Mouse (Mus musculus): ENCODE results near the gene Prkrip1. TPM values are rescaled to one million over a fixed set of nuclear protein-coding genes. Genes with fewer than 3 reads are reported as not detected.
"Not testable (repeated sequence)": the region's sequence is repeated elsewhere in the genome, so short reads cannot be mapped to it uniquely, and the experiment has no call there.

Prkrip1 gene
- polyA plus RNA-seq, 1 experiment from 2014 or later, result 30.6 TPM

DNA sequence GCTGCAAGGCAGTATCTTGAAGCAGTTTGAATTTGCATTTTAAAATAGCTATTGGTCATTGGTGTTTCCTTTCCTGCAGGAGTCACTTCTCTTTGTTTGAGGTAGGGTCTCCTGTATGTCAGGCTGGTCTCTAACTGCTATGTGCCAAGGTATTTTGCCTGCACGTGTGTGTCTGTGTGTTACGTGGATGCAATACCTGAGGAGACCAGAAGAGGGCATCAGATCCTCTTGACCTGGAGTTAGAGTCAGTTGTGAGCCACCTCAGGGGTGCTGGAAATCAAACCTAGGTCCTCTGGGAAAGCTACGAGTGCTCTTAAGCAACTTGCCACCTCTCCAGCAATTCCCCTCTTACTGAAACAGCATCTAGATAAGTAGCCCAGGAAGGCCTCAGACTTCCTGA lies 16.4 kb upstream of the Prkrip1 start:
- ATAC-seq (ENCODE audit: low FRiP score, low TSS enrichment), result no peak
- WGBS, result 90% methylated on average over 3 of the region's 3 CpGs
- H3K27ac ChIP-seq (replicated peaks), result no peak overlapping the region
- TF ChIP-seq CTCF (IDR thresholded peaks at IDR 0.05; ENCODE audit: low read depth) (peak; percentile 45), EP300 (optimal IDR thresholded peaks at IDR 0.05) (no peak)
- H3K9me3 ChIP-seq (ENCODE audit: control insufficient read depth, low read length), result no peaks in the 10 kb centered on the region
- H3K36me3 ChIP-seq (ENCODE audit: control insufficient read depth, insufficient read depth, low read length), result no peaks in the 10 kb centered on the region
- no peak overlapping the region for H3K9ac ChIP-seq (ENCODE audit: low read length)
- no peaks in the 10 kb centered on the region for H3K4me1 ChIP-seq (replicated peaks; ENCODE audit: control insufficient read depth, insufficient read depth)
- H3K4me2 ChIP-seq (replicated peaks; ENCODE audit: low read depth), result no peak overlapping the region
- DNase-seq (ENCODE audit: low spot score), result no peak
- H3K4me3 ChIP-seq (ENCODE audit: low read depth, low read length), result no peak overlapping the region
- no peaks in the 10 kb centered on the region for H3K27me3 ChIP-seq (ENCODE audit: control insufficient read depth, insufficient read depth, low read length)

GRCm38 (mm10) chr5:136213716-136214115 lies 15.0 kb upstream of the Prkrip1 start:
- ATAC-seq (ENCODE audit: low FRiP score, low TSS enrichment) (no peak), DNase-seq (ENCODE audit: low spot score) (no peak)
- H3K27ac ChIP-seq (replicated peaks), result no peak overlapping the region
- no peaks in the 10 kb centered on the region for H3K4me1 ChIP-seq (replicated peaks; ENCODE audit: control insufficient read depth, insufficient read depth)
- no peak for TF ChIP-seq EP300 (optimal IDR thresholded peaks at IDR 0.05)
- no peaks in the 10 kb centered on the region for H3K36me3 ChIP-seq (ENCODE audit: control insufficient read depth, insufficient read depth, low read length)
- no peaks in the 10 kb centered on the region for H3K27me3 ChIP-seq (ENCODE audit: control insufficient read depth, insufficient read depth, low read length)
- no peak overlapping the region for H3K9ac ChIP-seq (ENCODE audit: low read length)
- no peaks in the 10 kb centered on the region for H3K9me3 ChIP-seq (ENCODE audit: control insufficient read depth, low read length)
- H3K4me3 ChIP-seq (ENCODE audit: low read depth, low read length), result no peak overlapping the region
- no peak overlapping the region for H3K4me2 ChIP-seq (replicated peaks; ENCODE audit: low read depth)
- 69% methylated on average over 5 of the region's 5 CpGs for WGBS

- Histone ChIP-seq H3K4me2 (replicated peaks; ENCODE audit: low read depth) (no peak overlapping the region), H3K36me3 (ENCODE audit: control insufficient read depth, insufficient read depth, low read length) (no peaks in the 10 kb centered on the region), H3K27ac (replicated peaks) (no peak overlapping the region), H3K27me3 (ENCODE audit: control insufficient read depth, insufficient read depth, low read length) (no peaks in the 10 kb centered on the region), H3K9ac (ENCODE audit: low read length) (no peak overlapping the region), H3K4me1 (replicated peaks; ENCODE audit: control insufficient read depth, insufficient read depth) (no peaks in the 10 kb centered on the region), H3K9me3 (ENCODE audit: control insufficient read depth, low read length) (no peaks in the 10 kb centered on the region), H3K4me3 (ENCODE audit: low read depth, low read length) (no peak overlapping the region)
- ATAC-seq (ENCODE audit: low FRiP score, low TSS enrichment) (no peak), DNase-seq (ENCODE audit: low spot score) (no peak)
- 86% methylated on average over 11 of the region's 11 CpGs for WGBS
- TF ChIP-seq CTCF (IDR thresholded peaks at IDR 0.05; ENCODE audit: low read depth) (no peak), EP300 (optimal IDR thresholded peaks at IDR 0.05) (no peak)
These were observed 14.0 kb upstream of the Prkrip1 start for GRCm38 (mm10) chr5:136212716-136213115.

- ATAC-seq (ENCODE audit: low FRiP score, low TSS enrichment); DNase-seq (ENCODE audit: low spot score); H3K4me2 ChIP-seq (replicated peaks; ENCODE audit: low read depth); H3K4me1 ChIP-seq (replicated peaks; ENCODE audit: control insufficient read depth, insufficient read depth); H3K36me3 ChIP-seq (ENCODE audit: control insufficient read depth, insufficient read depth, low read length); H3K4me3 ChIP-seq (ENCODE audit: low read depth, low read length); H3K9me3 ChIP-seq (ENCODE audit: control insufficient read depth, low read length); H3K27ac ChIP-seq (replicated peaks); H3K27me3 ChIP-seq (ENCODE audit: control insufficient read depth, insufficient read depth, low read length); H3K9ac ChIP-seq (ENCODE audit: low read length): not testable (repeated sequence)
- 93% methylated on average over 14 of the region's 14 CpGs for WGBS
These were observed 12.8 kb upstream of the Prkrip1 start for GRCm38 (mm10) chr5:136211341-136212102.

- Histone ChIP-seq H3K4me2 (replicated peaks; ENCODE audit: low read depth) (no peak overlapping the region), H3K27me3 (ENCODE audit: control insufficient read depth, insufficient read depth, low read length) (no peaks in the 10 kb centered on the region), H3K9ac (ENCODE audit: low read length) (no peak overlapping the region), H3K9me3 (ENCODE audit: control insufficient read depth, low read length) (no peaks in the 10 kb centered on the region), H3K4me1 (replicated peaks; ENCODE audit: control insufficient read depth, insufficient read depth) (no peaks in the 10 kb centered on the region), H3K27ac (replicated peaks) (no peak overlapping the region), H3K36me3 (ENCODE audit: control insufficient read depth, insufficient read depth, low read length) (no peaks in the 10 kb centered on the region), H3K4me3 (ENCODE audit: low read depth, low read length) (no peak overlapping the region)
- ATAC-seq (ENCODE audit: low FRiP score, low TSS enrichment) (no peak), DNase-seq (ENCODE audit: low spot score) (no peak)
- no peak for TF ChIP-seq EP300 (optimal IDR thresholded peaks at IDR 0.05)
- no peak for TF ChIP-seq CTCF (IDR thresholded peaks at IDR 0.05; ENCODE audit: low read depth)
- 68% methylated on average over 5 of the region's 5 CpGs for WGBS
These were observed 11.8 kb upstream of the Prkrip1 start for GRCm38 (mm10) chr5:136210549-136210948.

DNA sequence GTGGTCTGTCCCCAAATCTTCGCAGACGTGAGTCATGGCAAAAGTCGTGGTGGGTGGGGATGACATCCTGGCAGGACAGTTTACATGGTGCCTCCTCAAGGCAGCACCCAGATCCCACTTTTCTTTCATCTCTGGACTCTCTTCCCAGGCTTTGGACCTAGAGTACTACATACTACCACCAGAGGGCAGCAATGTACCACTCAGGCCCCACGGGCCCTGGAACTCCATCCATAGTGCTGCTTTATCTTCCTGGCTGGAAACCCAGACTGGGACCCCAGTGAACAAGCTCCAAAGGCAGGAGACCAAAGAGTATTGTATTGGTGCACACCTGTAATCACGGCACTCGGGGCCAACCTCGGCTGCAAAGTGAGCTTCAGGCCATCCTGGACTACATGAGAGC lies 3.1 kb upstream of the Prkrip1 start:
- Histone ChIP-seq H3K4me1 (replicated peaks; ENCODE audit: control insufficient read depth, insufficient read depth) (no peaks in the 10 kb centered on the region), H3K9me3 (ENCODE audit: control insufficient read depth, low read length) (no peaks in the 10 kb centered on the region), H3K27ac (replicated peaks) (no peak overlapping the region), H3K27me3 (ENCODE audit: control insufficient read depth, insufficient read depth, low read length) (no peaks in the 10 kb centered on the region), H3K9ac (ENCODE audit: low read length) (no peak overlapping the region), H3K4me2 (replicated peaks; ENCODE audit: low read depth) (no peak overlapping the region), H3K4me3 (ENCODE audit: low read depth, low read length) (no peak overlapping the region), H3K36me3 (ENCODE audit: control insufficient read depth, insufficient read depth, low read length) (peaks cover 2% of the 10 kb centered on the region; the same call in 1 of the 2 replicates)
- 33% methylated on average over 7 of the region's 7 CpGs for WGBS
- TF ChIP-seq CTCF (IDR thresholded peaks at IDR 0.05; ENCODE audit: low read depth), result peak; percentile 96
- TF ChIP-seq EP300 (optimal IDR thresholded peaks at IDR 0.05), result no peak
- DNase-seq (ENCODE audit: low spot score) (peak; percentile 57), ATAC-seq (ENCODE audit: low FRiP score, low TSS enrichment) (peak; percentile 60; the same call in 1 of the 2 replicates)
